Mouse (Mus musculus) lung, adult 2 months (tissue): ENCODE measurements around the gene Gprasp1.

Experiments used
- CTCF ChIP-seq: fragments of 200-500 bp; IDR thresholded peaks from 2 replicates; pipeline ENCODE4 v1.5.1; 2011; ENCODE audit warnings: mild to moderate bottlenecking, low read length, control low read depth; ENCODE audit not compliant: insufficient read depth
- POLR2A ChIP-seq: fragments of 200-500 bp; IDR thresholded peaks from 2 replicates; pipeline ENCODE4 v1.6.1; 2011; ENCODE audit warnings: low read depth, mild to moderate bottlenecking, control low read depth, low read length, borderline replicate concordance; ENCODE audit errors: extremely low read depth

- no peak for TF ChIP-seq CTCF
- TF ChIP-seq POLR2A: no peak
Observed at GRCm38 (mm10) chrX:135704349-135704748, 38.2 kb upstream of the Gprasp1 start.
